Mouse (Mus musculus) kidney, postnatal 4 days (tissue): ENCODE results near the gene Faf2.

ENCODE experiments used
- DNase-seq, 2 experiments: peaks; one replicate each; pipeline ENCODE4 v3.0.0; 2021; ENCODE audit warnings: mixed read lengths in 2 of 2

Gene Faf2

GRCm38 (mm10) chr13:54681291-54681690, 59.7 kb downstream of the Faf2 start:
- no peak for DNase-seq

DNA sequence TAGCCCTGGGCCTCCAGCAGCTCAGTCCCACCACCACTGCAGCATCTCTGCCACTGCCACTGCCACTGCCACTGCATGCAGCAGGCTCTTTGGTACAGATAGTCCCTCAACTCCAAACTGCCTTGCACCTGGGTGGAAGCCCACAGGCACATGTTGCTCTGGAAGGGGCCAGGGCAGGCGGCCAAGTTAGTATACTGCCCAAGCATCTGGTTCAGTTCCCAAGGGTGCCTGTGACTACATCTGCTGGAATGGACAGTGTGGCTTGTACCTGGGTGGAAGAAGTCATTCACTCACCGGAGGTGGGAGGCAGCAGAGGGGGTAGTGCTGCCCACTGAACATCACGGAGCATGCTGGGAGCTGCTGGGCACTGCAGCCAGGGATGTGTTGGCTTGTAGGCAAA, 61.7 kb downstream of the Faf2 start:
- DNase-seq, result no peak

GRCm38 (mm10) chr13:54684140-54684896, 62.7 kb downstream of the Faf2 start:
- DNase-seq, result no peak

GRCm38 (mm10) chr13:54685174-54685573, 63.6 kb downstream of the Faf2 start:
- peak; percentile 77 to 83 for DNase-seq

GRCm38 (mm10) chr13:54686139-54687053, 64.8 kb downstream of the Faf2 start:
- DNase-seq, result peak in 1 of 2 experiments; percentile 41

- peak; percentile 83 to 91 for DNase-seq
These were observed 65.5 kb downstream of the Faf2 start for GRCm38 (mm10) chr13:54687096-54687495.

- DNase-seq, result peak; percentile 99
These were observed 66.2 kb downstream of the Faf2 start for GRCm38 (mm10) chr13:54687575-54688424.

DNA sequence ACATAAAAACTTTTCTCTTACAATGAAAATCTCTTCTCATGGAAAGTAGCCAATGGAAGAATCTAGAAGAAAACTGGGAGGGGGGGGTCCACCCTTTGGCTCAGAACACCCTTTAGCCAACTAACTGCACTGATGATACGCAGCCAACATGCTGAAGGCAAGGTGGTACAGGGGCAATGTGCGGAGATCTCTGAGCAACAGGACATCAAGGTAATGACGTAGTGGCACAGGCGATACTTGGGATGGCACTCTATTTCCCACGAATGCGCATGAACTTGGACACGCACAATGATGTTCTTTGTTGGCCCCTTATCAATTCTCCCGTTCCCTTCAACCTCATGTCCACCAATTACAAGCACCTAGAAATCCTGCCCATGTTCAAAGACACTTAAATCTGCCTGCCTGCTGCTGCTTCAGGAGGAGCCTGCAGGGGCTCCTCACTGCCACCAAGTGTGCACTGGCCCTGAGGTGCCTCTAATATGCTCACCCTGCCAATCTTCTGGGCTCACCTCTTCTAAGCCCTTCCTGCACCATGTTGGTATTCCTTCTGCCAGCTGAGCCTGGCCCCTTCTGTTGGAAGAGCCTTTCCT, 68.7 kb downstream of the Faf2 start:
- no peak for DNase-seq

- DNase-seq, result no peak
These were observed 70.2 kb downstream of the Faf2 start for GRCm38 (mm10) chr13:54691737-54692136.

GRCm38 (mm10) chr13:54692711-54693557, 71.3 kb downstream of the Faf2 start:
- no peak for DNase-seq

DNA sequence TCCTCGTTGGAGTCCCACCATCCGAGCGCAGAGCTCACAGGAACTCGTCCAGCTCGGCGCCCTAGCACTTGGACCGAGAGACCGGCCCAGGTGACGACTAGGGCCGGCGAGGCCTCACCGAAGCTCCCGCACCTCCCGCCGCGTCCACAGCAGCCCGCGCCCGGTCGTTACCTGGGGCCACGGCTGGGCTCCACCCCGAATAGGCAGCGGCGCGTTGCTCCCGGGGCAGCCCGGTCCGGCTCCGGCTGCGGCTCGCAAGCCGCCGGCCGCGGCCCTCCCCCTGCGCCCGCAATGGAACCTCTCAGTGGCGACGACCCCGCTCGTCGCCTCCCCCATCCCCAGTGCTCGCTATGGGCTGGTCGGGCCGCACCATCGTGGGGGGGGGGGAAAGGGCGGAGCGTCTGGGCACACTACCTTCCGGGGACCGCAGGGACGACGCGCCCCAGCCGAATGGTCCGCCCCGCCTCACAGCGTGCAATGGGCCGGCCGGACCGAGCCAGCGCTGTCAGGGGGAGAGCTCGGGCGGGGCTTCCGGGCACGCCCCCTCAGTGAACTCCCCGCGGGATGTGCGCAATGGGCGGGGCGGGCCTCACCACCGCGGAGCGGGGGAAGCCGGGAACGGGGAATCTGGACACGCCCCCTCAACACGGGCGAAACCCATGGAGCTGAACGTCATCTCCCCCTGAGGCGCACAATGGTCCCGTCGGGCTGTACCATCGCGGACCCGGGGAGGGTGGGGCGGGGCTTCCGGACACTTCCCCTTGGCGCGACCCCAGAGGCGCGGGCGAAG, 72.2 kb downstream of the Faf2 start, which contains the start of gene Rnf44:
Gene Rnf44 (minus strand): TSS at position 350 of the 790 bp plus-strand sequence.
- DNase-seq, result peak; percentile 98 to 99

- DNase-seq, result peak; percentile 89 to 93
These were observed 72.9 kb downstream of the Faf2 start for GRCm38 (mm10) chr13:54694348-54695060.

- DNase-seq, result no peak
These were observed 74.1 kb downstream of the Faf2 start for GRCm38 (mm10) chr13:54695479-54696230.

GRCm38 (mm10) chr13:54701243-54701642, 79.7 kb downstream of the Faf2 start, which contains the start of gene Cdhr2:
Cdhr2 (plus strand) TSS chr13:54701461.
- peak; percentile 60 to 78 for DNase-seq

DNA sequence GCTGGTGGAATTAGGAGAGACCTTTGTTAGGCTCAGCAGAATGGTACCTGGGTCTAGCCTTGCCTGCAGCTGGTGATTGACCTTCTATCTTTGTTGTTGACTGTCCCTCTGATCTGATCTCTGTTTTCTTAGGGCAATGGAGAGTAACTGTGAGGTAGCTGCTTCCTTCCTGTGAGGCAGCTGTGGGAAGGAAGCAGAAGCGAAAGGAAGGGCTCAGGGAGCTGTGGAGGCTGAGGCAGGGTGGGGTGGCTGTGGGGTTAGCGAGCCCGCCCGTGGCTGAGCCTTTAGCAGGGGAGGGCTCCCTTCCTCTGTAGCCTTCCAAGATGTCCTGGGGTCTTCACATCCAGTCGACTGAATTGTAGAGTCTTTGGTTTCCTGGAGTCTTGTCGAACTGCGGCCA, 80.9 kb downstream of the Faf2 start:
- no peak for DNase-seq

GRCm38 (mm10) chr13:54704890-54705289, 83.3 kb downstream of the Faf2 start:
- DNase-seq, result no peak

- DNase-seq, result no peak
These were observed 89.3 kb downstream of the Faf2 start for GRCm38 (mm10) chr13:54710866-54711265.
